Mouse (Mus musculus): Measurements from ENCODE around the gene AC192777.2. TPM values are rescaled to one million over a fixed set of nuclear protein-coding genes. Genes with fewer than 3 reads are reported as not detected.
"Not testable (repeated sequence)": the region's sequence is repeated elsewhere in the genome, so short reads cannot be mapped to it uniquely, and the experiment has no call there.

AC192777.2 gene
- not detected in 2 replicates for polyA plus RNA-seq (2012; rRNA removed)

- DNase-seq (ENCODE audit: low read depth), result not testable (repeated sequence)
Observed at GRCm38 (mm10) chr17:40095150-40095549, at the start of gene AC192777.2. TSS of gene AC192777.2 (plus strand) at chr17:40095450.

DNA sequence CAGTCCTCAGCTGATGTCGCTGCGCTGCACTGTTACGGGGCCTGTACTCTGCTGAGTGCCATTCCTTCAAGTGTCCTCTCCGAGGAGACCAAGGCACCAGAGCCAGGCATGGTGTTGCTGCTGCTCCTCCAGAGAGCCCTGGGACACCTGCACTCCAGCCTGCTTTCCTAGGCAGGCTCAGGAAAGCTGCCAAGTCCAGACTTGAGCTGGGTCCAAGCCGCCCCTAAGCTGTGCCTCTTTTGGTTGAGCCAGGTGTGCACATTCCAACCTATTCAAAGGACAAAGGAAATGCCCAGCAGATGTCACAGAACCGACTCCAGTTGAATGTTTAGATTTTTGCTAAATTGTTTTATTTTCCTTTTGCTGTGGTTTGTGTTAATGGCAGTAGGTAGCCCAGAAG is 20.9 kb downstream of the AC192777.2 start:
- DNase-seq (ENCODE audit: low read depth), result not testable (repeated sequence)

DNA sequence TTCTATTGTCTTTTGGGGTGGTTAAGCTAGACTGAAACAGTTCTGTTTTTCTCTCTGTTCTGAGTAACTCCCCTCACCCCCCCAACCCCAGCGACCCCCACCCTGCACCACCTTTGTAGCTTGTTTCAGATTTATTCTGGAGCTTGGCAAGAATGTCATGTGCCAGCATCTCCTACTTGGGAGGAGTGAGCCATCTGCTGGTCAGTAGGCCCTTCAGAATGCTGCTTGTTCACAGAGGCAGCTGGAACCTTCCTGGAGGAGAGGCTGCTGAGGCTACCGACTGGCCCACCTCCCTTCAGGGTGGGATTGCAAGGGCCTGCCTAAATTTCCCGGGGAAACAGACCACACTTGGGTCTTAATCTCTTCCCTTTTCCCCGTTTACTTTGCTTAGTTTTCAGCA is 21.6 kb downstream of the AC192777.2 start:
- not testable (repeated sequence) for DNase-seq (ENCODE audit: low read depth)

Other genes with a start within 250 kb of the AC192777.2 start
- not detected in 2 replicates for gene Esp38, start 144.9 kb upstream of the AC192777.2 start, polyA plus RNA-seq (2012; rRNA removed)
- 2.5 and 3.5 TPM in 2 replicates for gene Pgk2, start 113.2 kb downstream of the AC192777.2 start, polyA plus RNA-seq (2012; rRNA removed)
- gene Crisp3, start 146.8 kb downstream of the AC192777.2 start, polyA plus RNA-seq (2012; rRNA removed), result 0.16 TPM in 1 of 2 replicates, not detected in the other
- 1,772 and 3,313 TPM in 2 replicates for gene Crisp1, start 223.8 kb downstream of the AC192777.2 start, polyA plus RNA-seq (2012; rRNA removed)

Measured in gonadal fat pad, adult 2 months (tissue).